Mouse (Mus musculus): ENCODE results near the gene Spcs1.

Spcs1 gene

DNA sequence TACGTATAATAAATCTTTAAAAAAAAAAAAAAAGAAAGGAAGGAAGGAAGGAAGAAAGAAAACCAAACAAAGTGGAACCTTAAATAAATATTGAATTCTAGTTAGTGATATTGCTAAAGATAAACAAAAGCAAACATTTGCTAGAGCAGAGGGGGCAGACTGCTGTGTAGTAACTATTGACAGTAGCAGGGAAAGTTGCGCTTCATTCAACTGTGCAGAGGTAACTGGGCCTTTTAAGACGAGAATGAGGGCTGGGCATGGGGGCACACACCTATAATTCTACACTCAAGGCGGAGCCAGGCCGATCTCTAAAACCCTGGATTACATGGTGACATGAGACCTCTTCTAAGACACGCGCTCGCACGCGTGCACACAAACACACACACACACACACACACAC, 51.5 kb downstream of the Spcs1 start:
- no peak for DNase-seq
